Mouse (Mus musculus): Measurements from ENCODE around the gene Sdc4.
A peak's percentile ranks its signal among the peaks of the same experiment; 100 is the strongest.

The Sdc4 gene

GRCm38 (mm10) chr2:164449341-164450042 lies 5.8 kb upstream of the Sdc4 start:
- DNase-seq (ENCODE audit: low spot score in 2 of 2), result no peak

- DNase-seq (ENCODE audit: low spot score in 2 of 2), result no peak
These were observed 5.2 kb upstream of the Sdc4 start for GRCm38 (mm10) chr2:164448921-164449320.

DNA sequence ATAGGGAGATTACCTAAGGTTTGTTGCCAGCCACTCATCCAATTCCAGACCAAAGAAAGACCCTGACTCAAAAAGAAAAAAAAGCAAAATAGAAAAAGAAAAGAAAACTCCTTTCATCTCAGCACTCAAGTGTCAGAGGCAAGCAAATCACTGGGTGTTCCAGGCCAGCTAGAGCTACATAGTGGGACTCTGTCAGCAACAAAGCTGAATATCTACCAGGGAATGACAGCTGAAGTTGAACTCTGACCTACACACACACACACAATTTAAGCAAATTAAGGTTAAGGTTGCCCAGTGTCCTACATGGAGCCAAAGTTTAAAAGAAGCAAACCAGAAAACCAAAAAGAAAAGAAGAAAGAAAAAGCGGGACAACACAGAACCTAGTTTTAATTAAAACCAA lies 4.5 kb upstream of the Sdc4 start:
- DNase-seq (ENCODE audit: low spot score in 2 of 2), result no peak

DNA sequence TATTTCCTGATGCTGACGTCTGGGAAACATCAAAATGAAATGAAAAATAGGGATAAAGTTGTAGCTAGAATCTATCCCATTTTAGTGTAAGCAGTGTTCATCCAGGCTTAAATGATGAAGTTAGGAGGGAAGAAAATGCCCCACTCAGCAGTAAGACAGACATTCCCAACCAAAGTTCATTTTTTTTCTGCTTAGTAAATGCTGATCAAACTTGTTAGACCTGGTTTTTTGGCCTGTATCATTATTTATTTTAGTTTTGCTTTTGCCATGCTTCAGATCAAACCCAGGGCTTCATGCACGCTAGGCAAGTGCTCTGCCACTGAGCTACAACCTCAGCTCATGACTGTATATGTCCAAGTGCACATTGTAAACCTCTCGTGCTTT lies 2.4 kb upstream of the Sdc4 start:
- no peak for DNase-seq (ENCODE audit: low spot score in 2 of 2)

DNA sequence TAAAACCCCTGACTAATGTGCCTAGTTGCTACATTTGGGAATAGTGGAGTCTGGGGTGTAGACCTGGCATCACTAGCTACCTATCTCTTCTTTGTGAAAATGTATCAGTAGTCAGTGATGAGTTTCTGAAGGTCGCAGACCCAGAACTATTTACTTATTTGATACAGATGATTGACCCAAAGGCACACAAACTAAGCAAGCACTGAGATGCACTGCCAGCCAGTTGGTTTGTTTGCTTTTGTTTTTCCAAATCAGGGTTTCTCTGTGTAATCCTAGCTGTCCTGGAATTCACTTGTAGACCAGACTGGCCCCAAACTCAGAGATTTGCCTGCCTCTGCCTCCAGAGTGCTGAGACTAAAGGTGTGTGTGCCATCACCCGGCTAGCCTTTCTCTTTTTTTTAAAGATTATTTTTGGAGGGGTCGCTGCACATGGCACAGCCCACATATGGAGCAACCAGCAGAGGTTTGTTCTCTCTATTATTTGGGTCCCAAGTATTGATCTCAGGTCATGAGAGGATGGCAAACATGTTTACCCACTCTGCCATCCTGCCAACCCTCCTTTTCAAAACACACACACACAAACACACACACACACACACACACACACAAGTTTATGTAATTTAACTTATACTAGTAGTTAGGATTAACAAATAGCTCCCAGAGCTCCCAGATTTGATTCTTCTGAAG lies 1.9 kb upstream of the Sdc4 start:
- no peak for DNase-seq (ENCODE audit: low spot score in 2 of 2)

- DNase-seq (ENCODE audit: low spot score in 2 of 2), result no peak
These were observed 1.0 kb upstream of the Sdc4 start for GRCm38 (mm10) chr2:164444701-164445100.

GRCm38 (mm10) chr2:164443051-164443437 lies 643 bp downstream of the Sdc4 start:
- DNase-seq (ENCODE audit: low spot score in 2 of 2), result peak; percentile 48 to 71

- DNase-seq (ENCODE audit: low spot score in 2 of 2), result no peak
These were observed 1.2 kb downstream of the Sdc4 start for GRCm38 (mm10) chr2:164442315-164443050.

DNA sequence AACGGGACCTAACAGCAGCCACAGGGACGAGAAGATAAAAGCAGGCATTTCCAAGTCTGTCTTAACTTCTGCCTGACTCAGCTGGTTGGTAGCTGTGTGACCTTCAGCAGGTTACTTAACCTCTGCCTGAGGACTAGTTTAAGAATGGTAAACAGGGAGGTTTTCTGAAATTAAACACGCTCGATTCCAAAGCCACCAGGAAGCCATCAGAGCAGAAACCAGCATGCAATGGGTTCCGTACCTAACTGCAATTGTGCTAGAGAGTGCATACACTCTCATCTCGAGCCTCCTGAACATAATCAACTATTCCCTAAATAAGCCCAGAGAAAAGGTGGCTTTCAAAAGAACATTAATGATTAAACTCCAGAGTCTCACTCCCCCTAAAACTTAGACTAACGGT lies 2.0 kb downstream of the Sdc4 start:
- no peak for DNase-seq (ENCODE audit: low spot score in 2 of 2)

GRCm38 (mm10) chr2:164441155-164441554 lies 2.5 kb downstream of the Sdc4 start:
- no peak for DNase-seq (ENCODE audit: low spot score in 2 of 2)

GRCm38 (mm10) chr2:164440314-164440713 lies 3.4 kb downstream of the Sdc4 start:
- no peak for DNase-seq (ENCODE audit: low spot score in 2 of 2)

- DNase-seq (ENCODE audit: low spot score in 2 of 2), result no peak
These were observed 4.7 kb downstream of the Sdc4 start for GRCm38 (mm10) chr2:164439001-164439421.

- no peak for DNase-seq (ENCODE audit: low spot score in 2 of 2)
These were observed 5.4 kb downstream of the Sdc4 start for GRCm38 (mm10) chr2:164438257-164438656.

- DNase-seq (ENCODE audit: low spot score in 2 of 2), result no peak
These were observed 6.0 kb downstream of the Sdc4 start for GRCm38 (mm10) chr2:164437710-164438109.

DNA sequence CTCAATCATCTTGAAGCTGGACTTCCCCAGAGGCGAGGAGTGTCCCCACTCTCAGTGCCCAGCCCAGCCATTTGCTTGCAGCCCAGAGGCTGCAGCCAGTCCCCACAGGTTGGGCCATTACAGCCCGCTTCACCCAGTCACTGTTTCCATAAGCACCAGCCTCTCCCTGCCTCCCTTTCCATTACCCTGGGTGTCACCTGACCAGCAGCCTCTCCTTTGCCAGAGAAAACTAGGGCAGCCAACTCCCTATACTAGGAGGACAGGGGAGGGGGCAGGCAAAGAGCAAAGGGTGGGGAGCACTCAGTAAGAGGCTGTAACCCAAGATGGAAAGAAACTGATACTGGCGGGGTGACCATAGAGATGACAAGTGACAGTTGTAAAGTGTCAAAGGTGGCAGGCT lies 6.7 kb downstream of the Sdc4 start:
- no peak for DNase-seq (ENCODE audit: low spot score in 2 of 2)

GRCm38 (mm10) chr2:164436215-164436913 lies 7.3 kb downstream of the Sdc4 start:
- DNase-seq (ENCODE audit: low spot score in 2 of 2), result peak in 1 of 2 experiments; percentile 34

GRCm38 (mm10) chr2:164435216-164436090 lies 8.2 kb downstream of the Sdc4 start:
- DNase-seq (ENCODE audit: low spot score in 2 of 2), result no peak

DNA sequence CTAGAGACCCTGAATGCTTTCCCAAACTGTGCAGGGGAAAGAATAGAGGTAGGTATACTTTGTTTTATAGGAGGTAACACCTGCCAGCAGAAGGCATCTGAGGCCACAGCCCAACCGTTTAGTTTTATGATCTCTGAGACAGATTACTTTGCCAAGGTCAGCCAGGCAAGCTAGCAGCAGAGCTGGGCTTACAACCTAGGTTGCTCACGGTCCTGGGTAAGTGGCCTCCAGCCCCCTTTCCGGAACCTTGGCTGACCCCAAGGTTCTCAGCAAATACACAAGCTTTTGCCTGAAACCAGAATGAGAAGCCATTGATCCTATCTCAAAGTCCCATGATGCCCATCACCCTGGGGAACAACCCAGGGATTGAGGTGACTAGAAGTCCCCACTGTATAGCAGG lies 9.0 kb downstream of the Sdc4 start:
- no peak for DNase-seq (ENCODE audit: low spot score in 2 of 2)

DNA sequence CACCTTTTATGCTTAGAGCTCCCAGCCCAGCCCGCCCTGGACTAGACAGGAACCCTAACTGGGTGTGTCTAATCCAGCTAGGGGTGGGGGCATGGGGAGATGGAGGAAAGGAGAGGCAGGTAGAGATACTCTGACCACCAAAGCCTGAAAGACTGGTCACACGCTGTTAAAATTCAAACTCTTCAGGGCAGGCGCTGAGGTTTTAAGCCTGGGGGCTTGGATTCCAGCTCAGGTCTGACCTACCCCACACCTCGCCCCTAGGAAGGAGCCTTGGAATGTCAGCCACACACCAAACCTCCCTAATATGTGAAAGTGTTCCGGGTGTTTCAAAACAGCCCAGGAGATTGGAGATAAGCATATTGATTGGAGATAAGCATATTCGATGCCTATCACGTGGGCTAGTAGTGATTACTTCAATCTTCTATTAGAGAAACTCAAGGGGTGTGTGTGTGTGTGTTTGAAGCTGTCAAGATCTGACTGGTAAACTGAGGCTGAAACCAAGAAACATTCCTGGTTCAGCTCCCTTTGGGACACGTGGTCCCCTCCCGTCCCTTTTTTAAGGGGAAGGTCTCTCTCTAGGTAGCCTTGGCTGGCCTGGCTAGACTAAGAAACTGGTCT lies 10.3 kb downstream of the Sdc4 start:
- DNase-seq (ENCODE audit: low spot score in 2 of 2), result no peak

DNA sequence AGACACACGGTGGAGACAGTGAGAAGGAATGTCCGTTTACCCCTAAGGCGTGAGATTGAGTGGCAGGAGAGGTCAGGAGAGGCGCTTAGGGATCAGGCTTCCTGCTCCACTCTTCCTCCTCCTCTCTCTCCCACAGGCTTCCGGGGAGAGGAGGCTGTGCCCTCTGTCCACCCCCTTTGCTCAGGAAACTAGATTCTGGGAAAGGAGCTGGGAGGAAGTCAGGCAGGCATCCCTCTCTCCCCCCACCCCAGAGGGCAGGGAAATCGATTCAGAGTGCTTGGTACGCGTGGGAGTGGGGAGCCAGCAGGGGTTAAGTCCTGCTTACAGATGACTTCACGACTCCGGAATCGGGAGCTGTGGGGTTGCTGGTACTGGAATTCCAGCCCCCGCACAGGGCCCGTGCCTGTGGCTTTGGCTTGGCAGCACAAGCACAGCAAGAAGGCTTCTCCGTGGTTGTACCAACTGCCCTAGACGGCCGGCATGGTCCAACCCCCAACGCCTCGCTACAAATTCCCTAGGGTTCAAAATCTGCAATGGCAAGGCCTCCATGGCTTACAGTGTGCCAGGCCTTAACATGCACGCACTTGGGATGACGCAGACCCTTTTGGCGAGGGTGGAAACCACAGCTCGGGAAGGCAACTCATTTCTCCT lies 11.0 kb downstream of the Sdc4 start:
- no peak for DNase-seq (ENCODE audit: low spot score in 2 of 2)
